Mouse (Mus musculus) adrenal gland, postnatal 14 days (tissue): Measurements from ENCODE around the gene Gbe1. TPM values are rescaled to one million over a fixed set of nuclear protein-coding genes. Genes with fewer than 3 reads are reported as not detected.

Source experiments
- DNase-seq: peaks from one replicate; pipeline ENCODE4 v3.0.0; 2021; ENCODE audit warnings: mixed read lengths
- total RNA-seq: library from RNA; stranded (reverse); gene quantifications from 2 replicates; pipeline ENCODE4 v1.2.3, GENCODE M21; 2021

Gbe1 gene
- total RNA-seq, 1 experiment from 2014 or later, result 65.3 TPM

DNA sequence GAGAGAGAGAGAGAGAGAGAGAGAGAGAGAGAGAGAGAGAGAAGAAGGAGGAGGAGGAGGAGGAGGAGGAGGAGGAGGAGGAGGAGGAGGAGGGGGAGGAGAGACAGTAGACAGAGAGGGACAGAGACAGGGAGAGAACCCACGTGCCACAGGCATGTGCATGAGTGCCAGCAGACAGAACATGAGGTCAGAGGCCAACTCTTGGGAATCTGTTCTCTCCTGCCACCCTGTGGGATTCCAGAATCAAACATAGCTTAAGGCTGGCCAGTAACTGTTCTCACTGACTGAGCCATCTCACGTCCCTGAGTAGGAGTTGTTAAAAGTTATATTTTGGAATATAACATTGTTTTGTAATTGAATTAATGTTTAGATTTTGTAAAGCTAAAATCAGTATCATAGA lies 39.3 kb downstream of the Gbe1 start:
- DNase-seq, result peak; percentile 74

DNA sequence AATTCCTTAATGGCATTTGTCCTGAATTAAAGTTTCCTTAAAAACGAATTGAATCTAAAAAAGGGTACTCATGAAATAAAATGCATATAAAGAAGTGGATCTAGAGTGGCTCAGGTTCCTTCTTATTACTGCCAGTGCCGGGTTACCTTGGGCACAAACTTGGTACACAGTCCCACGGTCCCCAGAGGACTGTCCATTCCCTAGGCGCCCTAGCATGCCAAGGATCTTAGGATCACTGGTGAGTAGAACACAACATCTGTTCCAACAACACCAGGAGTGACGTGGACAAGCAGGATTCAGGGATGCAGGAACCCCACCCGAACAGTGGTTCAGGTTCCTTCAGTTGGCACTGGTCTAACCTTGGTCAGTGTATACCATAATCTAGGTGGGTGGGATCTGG lies 44.6 kb downstream of the Gbe1 start:
- DNase-seq, result peak; percentile 60

DNA sequence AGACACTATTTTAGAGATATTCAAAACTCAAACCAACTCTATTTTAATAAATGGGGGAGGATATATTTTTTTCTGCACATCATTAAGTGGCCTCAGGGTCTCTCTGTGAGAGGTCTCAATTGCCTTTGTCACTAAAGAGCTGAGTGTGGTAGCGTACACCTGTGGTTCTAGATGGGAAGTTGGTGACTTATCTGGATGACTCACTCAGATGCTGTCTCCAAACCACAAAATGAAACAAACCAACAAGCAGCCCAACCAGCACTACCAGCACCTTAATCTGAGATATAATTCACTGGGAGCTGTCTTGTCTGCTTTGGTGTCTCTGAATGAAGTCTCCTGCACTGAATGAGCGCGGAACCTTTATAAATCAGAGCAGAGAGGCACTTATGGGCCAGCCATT lies 51.5 kb downstream of the Gbe1 start:
- no peak for DNase-seq

DNA sequence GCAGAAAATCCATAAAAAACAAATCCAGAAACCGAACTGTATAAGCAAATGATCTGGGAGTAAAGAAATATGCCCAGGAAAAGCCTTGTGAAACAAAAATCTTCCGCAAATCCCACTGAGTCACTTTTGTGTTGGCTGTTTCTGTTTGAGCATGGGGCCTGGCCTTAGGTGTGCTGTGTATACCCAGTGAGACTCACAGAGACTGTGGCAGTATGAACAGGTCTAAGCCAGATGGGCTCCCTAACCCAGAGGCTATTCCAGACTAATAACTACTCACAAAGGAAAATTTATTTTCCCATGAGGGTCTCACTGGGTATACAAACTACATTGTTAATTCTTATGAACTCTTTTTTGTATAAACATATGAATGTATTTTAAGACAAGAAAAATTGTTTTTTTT lies 67.3 kb downstream of the Gbe1 start:
- DNase-seq, result no peak

DNA sequence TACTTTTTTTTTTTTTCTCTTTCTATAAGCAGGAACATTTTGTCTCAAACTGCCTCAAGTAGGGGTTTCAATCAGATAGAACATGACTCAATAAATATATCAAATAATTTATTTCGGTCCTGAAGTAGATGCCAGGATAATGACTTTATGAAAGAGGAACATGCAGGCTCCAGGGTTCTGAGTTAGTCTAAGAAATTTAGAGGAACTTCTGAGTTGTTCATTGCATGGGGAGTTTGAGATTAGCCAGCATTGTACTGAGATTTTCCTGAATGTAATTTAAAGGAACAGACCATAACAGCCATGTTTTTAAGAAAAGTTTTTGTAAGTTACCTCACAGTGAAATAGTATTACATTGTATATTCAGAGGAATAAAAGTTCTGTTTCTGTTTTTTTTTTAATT lies 71.7 kb downstream of the Gbe1 start:
- no peak for DNase-seq

DNA sequence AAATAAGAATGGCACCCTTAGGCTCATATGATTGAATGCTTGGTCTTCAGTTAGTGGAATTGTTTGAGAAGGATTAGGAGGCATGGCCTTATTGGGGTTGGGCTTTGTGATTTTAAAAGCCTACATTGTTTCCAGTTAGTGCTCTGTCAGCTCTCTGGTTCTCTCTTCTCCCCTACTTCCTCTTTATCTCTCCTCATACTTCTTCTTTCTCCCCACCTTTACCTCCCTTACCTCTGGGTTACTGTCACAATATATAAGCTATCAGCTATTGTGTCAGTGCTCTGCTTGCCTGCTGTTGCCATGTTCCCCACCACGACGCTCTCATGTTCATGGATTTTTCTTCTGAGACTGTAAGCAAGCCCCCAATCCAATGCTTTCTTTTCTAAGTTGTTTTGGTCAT lies 73.6 kb downstream of the Gbe1 start:
- DNase-seq, result no peak

DNA sequence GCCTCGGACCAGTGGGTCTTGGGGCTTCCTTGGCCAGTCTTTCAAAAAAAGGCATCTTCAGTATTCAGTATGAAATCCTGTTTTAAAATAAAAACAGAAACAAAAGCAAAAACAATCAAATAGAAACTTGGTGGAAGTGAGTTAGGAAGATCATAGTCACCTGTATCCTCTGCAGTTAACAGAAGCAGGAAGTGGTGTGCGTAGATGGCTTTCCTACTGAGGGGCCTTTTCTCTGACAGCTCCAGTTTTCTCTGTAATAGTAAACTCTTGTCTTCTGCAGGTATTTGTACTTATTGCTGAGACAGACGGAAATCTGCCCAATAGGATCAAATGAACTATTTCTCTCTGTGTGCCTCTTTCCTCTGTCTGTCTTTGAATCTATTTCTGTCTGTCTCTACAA lies 81.5 kb downstream of the Gbe1 start:
- DNase-seq, result no peak

DNA sequence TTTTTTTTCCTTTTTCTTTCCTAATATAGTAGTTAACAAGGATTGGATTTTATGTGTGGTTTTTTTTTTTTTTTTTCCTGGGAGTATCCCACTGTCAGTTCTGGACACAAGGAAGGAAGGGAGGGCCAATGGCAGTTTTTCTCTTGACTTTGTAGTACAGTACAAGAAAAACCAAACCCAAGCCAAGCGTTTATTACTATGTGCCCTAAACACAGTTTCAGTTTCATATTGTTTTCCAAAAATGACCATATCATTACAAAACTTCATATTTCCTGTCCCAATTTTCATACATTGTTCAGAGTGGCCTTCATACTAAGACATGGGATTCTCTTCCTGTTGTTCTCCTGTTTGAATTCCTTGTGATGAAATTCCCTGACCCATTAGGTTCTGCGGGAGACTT lies 94.0 kb downstream of the Gbe1 start:
- no peak for DNase-seq

DNA sequence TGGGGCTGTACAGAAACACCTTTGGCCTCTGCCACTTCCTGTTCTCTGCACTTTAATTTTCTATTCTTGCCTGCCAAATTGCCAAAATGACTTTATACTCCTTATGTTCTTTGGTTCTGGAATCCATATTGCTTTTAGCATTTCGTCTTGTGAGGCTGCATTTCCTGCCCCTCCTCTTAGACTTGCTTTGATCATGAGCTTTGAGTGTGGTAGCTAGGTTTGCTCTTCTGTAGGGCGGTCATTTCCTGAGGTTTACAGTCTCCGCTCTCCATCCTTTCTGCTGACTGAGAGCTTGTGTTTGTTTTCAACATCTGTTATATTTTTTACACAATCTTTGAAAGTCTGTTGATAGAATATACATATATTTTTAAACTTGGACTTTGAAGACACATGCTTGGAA lies 107.3 kb downstream of the Gbe1 start:
- no peak for DNase-seq

DNA sequence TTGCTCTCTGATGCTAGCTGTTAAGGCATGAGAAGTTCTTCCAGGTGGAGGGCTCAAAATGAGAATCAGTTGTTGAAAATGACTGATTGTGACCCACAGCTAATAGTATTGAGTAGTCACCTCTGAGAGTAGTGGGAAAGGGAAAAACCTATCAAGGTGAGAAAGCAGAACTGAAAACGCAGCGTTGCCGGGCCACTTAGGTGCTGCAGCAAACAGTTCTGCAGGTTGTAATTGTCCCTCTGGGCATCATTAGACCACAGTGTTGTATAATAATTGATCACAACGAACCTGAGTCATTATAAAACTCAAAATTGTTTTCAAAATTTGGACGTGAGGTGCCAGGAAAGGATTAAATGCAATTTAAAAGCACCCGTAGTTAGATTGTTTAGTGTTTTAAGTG lies 135.8 kb downstream of the Gbe1 start:
- DNase-seq, result no peak

DNA sequence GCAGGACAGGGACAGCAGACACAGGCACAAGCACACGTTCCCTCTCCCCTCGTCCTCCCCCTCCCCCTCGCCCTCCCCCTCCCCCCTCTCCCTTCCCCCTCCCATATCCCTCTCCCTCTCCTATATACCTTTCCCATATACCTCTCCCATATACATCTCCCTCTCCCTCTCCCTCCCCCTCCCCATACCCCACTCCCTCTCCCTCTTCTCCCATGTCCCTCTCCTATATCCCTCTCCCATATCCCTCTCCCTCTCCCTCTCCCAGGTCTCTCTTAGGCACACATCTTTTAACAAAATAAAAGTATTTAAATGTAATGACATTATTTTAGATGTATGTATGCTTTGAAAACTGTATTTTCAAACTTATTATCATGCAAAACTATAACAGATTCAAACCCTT lies 161.8 kb downstream of the Gbe1 start:
- DNase-seq, result no peak

DNA sequence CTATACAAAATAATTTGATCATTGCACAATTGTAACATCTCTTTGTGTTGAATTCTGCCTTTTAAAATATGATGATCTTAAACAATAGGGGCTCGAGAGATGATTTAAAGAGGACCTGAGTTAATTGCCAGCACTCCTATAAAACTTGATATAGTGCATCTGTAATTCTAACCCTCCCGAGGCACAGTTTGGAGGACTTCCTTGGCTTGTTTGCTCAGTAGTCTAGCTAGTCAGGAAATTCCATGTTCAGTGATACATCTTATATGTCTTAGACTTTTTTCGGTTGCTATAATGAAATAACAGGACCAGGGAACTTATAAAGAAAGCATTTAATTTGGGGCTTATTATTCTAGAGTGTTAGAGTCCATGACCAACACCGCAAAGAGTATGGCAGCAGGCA lies 162.4 kb downstream of the Gbe1 start:
- no peak for DNase-seq

DNA sequence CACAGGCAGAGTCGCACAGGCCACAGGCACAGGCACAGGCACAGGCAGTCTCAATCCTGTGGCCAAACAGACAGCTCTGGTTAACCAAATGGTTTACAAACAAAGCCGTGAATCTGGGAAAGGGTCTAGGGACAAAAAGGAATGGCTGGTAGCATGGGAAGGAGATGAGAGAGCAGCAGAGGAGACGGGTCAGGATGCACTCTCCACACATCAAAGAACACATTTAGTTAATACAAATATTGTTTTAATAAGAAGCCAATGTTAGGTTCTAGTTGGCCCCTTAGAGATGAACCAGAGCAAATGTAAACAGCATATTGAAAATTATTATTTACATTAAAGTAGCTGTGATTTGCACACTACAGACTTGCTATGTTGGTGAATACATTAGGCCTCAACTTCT lies 166.7 kb downstream of the Gbe1 start:
- DNase-seq, result no peak

DNA sequence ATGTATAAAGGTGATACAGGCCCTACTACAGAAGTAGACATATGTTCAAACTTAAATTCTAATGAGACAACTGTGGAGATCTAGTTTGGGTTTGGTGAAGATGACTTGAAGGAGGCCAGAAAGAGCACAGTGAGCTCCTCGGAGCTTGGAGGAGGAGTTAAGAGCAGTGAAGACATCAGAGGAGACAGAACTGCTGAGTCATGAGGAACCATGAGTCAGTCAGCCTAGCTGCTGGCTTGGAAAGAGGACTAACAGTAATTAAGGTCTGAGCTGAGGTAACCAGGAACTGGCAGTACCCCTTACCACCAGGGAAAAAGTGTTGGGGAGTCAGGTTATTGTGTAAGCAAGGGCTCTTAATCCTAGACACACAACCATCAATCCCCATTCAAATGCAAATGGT lies 192.7 kb downstream of the Gbe1 start:
- peak; percentile 14 for DNase-seq

DNA sequence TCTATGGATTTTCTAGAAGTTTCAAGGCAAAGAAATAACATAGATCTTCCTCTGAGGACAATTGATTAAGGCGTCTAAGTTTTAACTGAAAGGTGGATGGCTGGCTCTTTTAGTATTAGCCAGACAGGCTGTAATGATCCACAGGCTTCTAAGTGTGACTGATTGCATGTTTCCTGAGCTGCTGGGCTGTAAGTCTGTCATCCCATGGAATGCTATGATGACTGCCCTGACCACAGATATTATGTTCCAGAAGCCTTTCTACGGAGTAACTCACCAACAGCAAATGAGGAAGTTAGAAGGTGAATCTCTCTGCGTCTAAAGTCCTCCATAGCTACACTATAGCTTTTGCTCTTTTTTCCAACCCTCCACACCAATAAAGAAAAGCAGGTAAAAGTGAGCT lies 197.2 kb downstream of the Gbe1 start:
- DNase-seq, result no peak

DNA sequence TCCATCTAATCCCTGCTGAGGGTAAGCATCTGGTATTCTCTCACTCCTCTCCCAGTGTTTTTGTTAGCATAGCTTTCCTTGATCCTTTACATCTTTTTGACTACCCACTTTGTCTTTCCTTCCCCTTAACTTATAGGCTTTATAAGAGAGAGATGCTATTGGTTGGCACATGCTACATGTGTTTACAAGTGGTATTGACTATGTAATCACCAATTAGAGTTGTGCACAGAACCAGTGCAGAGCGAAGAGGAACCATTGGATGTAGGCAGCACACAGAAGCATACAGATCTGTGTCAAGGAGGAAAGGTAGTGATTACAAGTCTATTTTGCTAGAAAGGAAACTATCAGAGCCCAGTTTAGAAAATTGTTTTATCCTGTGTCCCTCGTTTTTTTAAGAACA lies 209.1 kb downstream of the Gbe1 start:
- DNase-seq, result no peak

DNA sequence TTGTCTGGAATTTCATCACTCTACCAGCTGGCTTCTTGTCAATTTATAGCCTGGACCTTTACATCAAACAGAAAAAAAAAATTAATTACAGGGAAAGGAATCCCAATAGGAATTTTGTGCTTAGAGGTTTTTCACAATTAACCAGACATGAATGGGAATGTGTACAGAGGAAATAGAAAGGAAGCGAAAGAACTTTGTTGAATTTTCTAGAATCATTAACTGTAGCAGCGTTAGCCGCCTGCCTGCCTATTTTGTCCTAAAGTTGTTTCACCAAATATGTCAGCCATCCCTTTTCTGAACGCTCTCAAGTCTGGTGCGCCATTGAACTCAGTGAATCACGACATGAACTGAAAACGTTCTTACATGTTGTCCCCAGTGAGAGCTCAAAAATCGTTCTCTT lies 209.8 kb downstream of the Gbe1 start:
- DNase-seq, result no peak

DNA sequence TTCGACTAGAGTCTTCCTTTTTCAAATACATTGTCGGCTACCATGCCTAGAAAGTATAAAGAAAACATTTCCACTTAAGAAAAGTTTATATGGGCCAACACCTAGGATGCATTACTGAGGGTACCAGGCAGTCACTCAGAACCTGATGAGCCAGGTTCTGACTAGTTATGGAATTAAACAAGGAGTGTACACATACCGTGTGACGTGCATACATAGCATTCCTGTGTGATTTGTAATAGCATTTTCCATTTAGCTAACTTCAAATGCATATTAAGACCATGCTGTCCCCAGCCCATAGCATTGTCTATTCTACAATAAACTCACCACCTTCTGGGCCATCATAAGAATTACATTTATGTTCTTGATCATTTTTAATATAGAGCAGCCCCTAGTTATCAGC lies 210.5 kb downstream of the Gbe1 start:
- no peak for DNase-seq

DNA sequence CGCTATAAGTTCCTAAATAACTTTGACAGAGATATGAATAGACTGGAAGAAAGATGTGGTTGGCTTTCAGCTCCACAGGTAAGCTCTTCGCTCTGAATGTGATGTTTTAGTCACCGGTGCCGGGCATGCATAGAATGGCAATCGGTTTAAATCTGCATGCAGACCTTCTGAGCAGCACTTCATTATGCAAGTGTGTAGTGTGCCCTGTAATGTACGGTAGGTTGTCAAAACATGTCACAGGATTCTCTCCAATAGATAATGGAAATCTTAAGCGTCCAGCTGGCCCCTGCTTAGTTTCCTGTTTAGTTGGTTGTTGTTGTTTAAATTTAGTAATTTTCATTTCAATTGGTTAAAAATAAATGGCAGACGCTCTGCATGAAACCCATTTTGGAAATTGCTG lies 213.5 kb downstream of the Gbe1 start:
- DNase-seq, result no peak

DNA sequence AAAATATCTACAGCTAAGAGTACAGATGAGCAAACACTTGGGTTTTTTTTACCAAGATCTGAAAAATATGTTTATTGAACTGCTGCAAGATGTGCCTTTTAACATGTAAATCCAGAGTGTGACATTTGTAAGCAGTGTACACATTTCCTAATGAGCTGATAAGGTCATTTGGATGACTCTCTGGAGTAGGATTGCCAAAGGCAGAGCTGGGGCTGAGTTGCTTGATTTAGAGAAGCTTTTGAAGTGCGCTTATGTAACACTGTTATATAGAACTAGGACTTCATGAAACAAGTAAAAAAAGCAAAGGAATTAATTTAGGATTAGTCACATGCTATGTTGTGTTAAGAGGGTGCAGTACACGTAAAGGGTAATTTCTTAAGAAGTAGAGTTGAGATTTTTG lies 221.5 kb downstream of the Gbe1 start:
- no peak for DNase-seq

DNA sequence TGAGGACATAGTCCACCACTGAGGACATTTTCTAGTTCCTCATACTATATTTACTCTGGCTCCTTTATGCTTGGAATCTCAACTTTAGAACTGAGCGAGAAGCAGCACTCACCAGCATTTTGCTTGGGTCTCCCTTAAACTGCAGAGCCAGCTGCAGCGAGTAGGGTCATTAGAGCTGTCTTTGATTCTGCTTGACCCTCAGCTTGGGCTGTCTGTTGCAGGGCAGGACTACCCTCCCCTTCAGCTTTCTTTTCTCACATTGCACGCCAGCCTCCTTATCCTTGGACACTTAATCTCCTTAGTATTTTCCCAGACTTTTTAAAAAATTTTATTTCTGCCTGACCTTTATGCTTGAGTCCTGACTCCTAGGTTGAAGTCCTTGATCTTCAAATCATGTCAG lies 237.1 kb downstream of the Gbe1 start:
- DNase-seq, result no peak

DNA sequence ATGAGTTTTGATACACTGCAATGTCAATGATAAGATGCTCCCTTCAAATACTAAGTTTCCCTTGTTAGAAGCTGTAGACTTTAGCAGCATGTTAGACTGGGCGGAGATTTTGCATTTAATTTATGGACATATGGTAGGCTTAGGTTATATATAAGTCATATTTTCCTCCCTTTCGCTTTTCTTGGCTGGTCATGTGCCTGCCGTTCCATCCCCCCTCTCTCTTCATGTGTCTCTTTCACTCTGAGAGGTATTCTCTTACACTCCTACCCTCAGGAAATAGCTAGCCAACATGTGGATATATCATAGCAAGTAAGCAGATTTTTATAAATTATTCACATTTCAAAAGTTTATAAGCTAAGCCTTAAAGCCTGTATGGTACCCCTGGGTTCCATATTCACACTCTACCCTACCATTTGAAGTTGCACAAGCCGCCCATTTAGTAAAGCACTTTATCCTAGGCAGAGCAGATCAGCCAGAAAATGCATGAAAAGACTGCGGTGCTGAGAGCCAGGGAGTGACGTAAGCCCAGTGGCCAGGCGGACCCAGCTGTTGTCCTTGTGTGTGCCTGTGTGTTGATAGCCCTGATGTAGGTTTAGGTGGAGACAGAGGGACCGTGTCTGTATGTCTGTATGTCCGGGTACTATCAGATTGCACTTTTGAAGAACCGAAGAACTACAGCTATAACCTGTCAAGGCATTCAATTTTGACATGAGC lies 248.0 kb downstream of the Gbe1 start:
- peak; percentile 21 for DNase-seq

DNA sequence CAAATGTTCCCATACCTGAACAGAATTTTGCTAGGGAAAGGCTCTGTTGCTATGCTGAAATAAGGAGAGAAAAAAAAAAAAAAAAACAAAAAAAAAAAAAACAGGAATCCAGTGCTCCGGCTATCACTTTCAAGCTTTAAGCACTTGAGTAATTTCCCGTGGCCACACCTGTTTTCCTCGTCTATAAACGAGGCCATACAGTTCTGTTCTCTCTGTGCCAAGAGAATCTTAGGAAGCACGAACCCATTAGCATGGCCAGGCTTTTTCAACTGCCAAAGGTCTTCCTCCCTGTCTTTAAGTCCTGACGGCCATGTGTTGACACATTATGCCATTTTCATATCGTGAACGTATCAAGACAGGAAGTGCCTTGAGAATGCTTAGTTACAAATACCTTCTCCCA lies 248.8 kb downstream of the Gbe1 start:
- DNase-seq, result no peak

DNA sequence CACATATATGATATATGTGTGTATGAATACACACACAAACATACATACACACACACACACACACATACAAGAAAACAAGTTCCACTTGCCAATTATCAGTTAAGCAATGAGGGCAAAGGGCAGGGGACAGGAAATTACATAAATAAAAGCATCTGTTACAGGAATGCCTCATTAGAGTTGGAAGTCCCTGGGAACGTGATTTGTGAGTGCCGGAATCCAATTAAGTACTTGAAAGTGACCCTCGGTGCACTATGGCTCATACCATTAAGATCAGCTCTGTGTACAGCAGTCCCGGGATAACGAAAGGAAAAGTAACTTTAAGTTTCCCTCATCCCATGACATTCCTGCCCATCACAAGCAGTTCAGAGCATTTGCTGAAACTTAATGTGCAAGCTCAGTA lies 249.7 kb downstream of the Gbe1 start:
- DNase-seq, result no peak
